Mouse (Mus musculus) stomach, embryonic 16.5 days (tissue): ENCODE measurements around the gene Gm9844. TPM values are rescaled to one million over a fixed set of nuclear protein-coding genes. Genes with fewer than 3 reads are reported as not detected.

Source experiments
- ATAC-seq: fragments of 200-750 bp; cut with Nextera tagmentation; 2 replicates; pipeline ENCODE4 v1.8.0; 2017; ENCODE audit warnings: moderate number of reproducible peaks, moderate TSS enrichment; ENCODE audit not compliant: insufficient read depth, low FRiP score
- H3K27ac ChIP-seq: fragments of 300-500 bp; sonication (generic); 2 replicates; pipeline ENCODE4 v1.5.1; 2014; ENCODE audit warnings: low read length
- H3K27me3 ChIP-seq: fragments of 300-500 bp; sonication (generic); 2 replicates; pipeline ENCODE4 v1.6.1; 2014; ENCODE audit warnings: low read length, control low read depth, mixed read lengths; ENCODE audit not compliant: control insufficient read depth, insufficient read depth
- H3K36me3 ChIP-seq: fragments of 300-500 bp; sonication (generic); 2 replicates; pipeline ENCODE4 v1.6.1; 2014; ENCODE audit warnings: low read length; ENCODE audit not compliant: control insufficient read depth, insufficient read depth
- H3K4me1 ChIP-seq: fragments of 300-500 bp; sonication (generic); 2 replicates; pipeline ENCODE4 v1.6.1; 2014; ENCODE audit warnings: low read length, control low read depth, mixed read lengths; ENCODE audit not compliant: control insufficient read depth, insufficient read depth
- H3K4me2 ChIP-seq: fragments of 300-500 bp; sonication (generic); 2 replicates; pipeline ENCODE4 v1.6.1; 2014; ENCODE audit warnings: low read depth, low read length, mixed read lengths
- H3K4me3 ChIP-seq: fragments of 300-500 bp; sonication (generic); replicated peaks from 2 replicates; pipeline ENCODE4 v1.5.1; 2014; ENCODE audit warnings: mild to moderate bottlenecking, low read length
- H3K9ac ChIP-seq: fragments of 300-500 bp; sonication (generic); 2 replicates; pipeline ENCODE4 v1.6.1; 2014; ENCODE audit warnings: low read length
- H3K9me3 ChIP-seq: fragments of 300-500 bp; sonication (generic); replicated peaks from 2 replicates; pipeline ENCODE4 v1.6.1; 2016; ENCODE audit warnings: low read length, control low read depth; ENCODE audit not compliant: control insufficient read depth
- WGBS: fragments of 180-500 bp; shearing (Covaris S2); extraction: QIAGEN DNeasy Blood & Tissue Kit; methylation state at CpG from one replicate; pipeline ENCODE4 v1.1.7; 2014; 5-methylcytosine and 5-hydroxymethylcytosine counted together
- polyA plus RNA-seq: library from polyadenylated mRNA; unstranded; fragments of >200 nt; fragmentation: Nextera tagmentation; extraction: Ambion mirVana; gene quantifications from 2 replicates; pipeline ENCODE4 v1.2.1, GENCODE M21; 2015

The Gm9844 gene
- polyA plus RNA-seq, 1 experiment from 2014 or later: 11.4 TPM

DNA sequence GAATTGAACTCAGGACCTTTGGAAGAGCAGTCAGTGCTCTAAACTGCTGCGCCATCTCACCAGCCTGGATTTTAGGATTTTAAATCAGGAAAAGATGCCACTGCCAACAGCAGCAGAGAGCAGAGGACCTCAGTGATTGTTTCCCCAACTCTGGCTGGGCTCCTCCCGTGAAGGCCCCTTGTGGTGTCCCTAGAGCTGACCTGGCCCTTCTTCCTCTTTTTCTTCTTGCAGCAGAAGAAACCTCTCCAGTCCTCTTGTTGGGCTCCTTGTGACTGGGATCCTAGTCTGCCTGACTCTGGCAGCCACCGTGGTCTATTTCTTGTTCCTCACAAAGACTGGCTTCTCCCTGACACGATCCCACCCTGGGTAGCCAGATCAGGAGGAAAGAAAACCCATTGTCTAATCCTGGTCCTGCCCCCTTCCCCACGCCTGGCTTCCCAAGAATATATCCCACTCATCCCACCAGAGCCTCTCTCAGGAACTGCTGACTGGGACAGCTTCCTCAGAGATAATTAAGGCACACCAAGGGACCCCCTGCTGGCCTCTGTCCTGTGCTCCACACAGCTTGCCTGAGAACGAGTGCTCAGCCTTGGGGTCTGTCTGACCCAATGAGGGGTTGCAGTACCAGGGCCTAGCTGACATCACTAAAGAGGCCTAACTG lies 5.4 kb upstream of the Gm9844 start:
- ATAC-seq: no peak
- 47% methylated on average over 6 of the region's 6 CpGs for WGBS
- H3K9ac ChIP-seq: no peak overlapping the region

GRCm38 (mm10) chr7:24859234-24859633 lies 2.8 kb upstream of the Gm9844 start:
- peak; percentile 53; the same call in 1 of the 2 replicates for ATAC-seq
- no peaks in the 10 kb centered on the region for H3K9me3 ChIP-seq
- no peak overlapping the region for H3K27ac ChIP-seq
- 74% methylated on average over 5 of the region's 5 CpGs for WGBS
- no peaks in the 10 kb centered on the region for H3K4me1 ChIP-seq
- H3K36me3 ChIP-seq: no peaks in the 10 kb centered on the region
- no peaks in the 10 kb centered on the region for H3K27me3 ChIP-seq
- no peak overlapping the region for H3K4me2 ChIP-seq
- H3K4me3 ChIP-seq: no peak overlapping the region
- no peak overlapping the region for H3K9ac ChIP-seq

More for the DNA sequence above, 5.4 kb upstream of the Gm9844 start:
- H3K4me2 ChIP-seq: no peak overlapping the region
- no peaks in the 10 kb centered on the region for H3K36me3 ChIP-seq
- no peak overlapping the region for H3K27ac ChIP-seq
- H3K4me3 ChIP-seq: no peak overlapping the region
- no peaks in the 10 kb centered on the region for H3K27me3 ChIP-seq
- H3K9me3 ChIP-seq: no peaks in the 10 kb centered on the region
- H3K4me1 ChIP-seq: peaks cover 6% of the 10 kb centered on the region; the same call in 1 of the 2 replicates

DNA sequence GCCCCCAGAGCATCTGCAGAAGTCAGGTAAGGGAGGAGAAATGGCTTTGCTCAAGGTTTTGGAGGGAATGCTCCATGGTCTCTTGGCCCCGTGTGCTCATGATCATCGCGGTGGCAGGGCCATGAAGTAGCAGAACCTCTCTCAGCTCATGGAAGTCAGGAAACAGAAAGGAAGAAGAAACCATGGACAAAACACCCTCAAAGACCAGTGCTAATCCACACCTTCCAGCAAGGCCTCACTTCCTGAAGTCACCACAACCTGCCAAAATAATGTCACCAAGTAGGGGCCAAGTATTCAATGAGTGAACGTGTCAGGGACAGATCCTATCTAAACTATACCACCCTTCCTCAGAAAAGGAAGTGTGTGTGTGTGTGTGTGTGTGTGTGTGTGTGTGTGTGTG lies 840 bp downstream of the Gm9844 start:
- Histone ChIP-seq H3K36me3 (no peaks in the 10 kb centered on the region), H3K27ac (no peak overlapping the region), H3K4me3 (no peak overlapping the region), H3K27me3 (no peaks in the 10 kb centered on the region), H3K4me1 (no peaks in the 10 kb centered on the region), H3K9me3 (no peaks in the 10 kb centered on the region), H3K9ac (no peak overlapping the region), H3K4me2 (no peak overlapping the region)
- ATAC-seq: no peak
- WGBS: 81% methylated on average over 4 of the region's 4 CpGs

GRCm38 (mm10) chr7:24864156-24864555 lies 2.1 kb downstream of the Gm9844 start:
- H3K9ac ChIP-seq: peak overlapping the region; percentile 11; the same call in 1 of the 2 replicates
- H3K4me1 ChIP-seq: no peaks in the 10 kb centered on the region
- H3K27ac ChIP-seq: no peak overlapping the region
- ATAC-seq: no peak
- H3K9me3 ChIP-seq: no peaks in the 10 kb centered on the region
- no peak overlapping the region for H3K4me2 ChIP-seq
- H3K27me3 ChIP-seq: no peaks in the 10 kb centered on the region
- H3K4me3 ChIP-seq: no peak overlapping the region
- no peaks in the 10 kb centered on the region for H3K36me3 ChIP-seq
- WGBS: 22% methylated on average over 6 of the region's 6 CpGs

- no peak overlapping the region for H3K4me3 ChIP-seq
- no peaks in the 10 kb centered on the region for H3K27me3 ChIP-seq
- no peak overlapping the region for H3K9ac ChIP-seq
- H3K4me2 ChIP-seq: no peak overlapping the region
- H3K9me3 ChIP-seq: no peaks in the 10 kb centered on the region; the same call in 1 of the 2 replicates
- H3K27ac ChIP-seq: no peak overlapping the region
- 56% methylated on average over 17 of the region's 17 CpGs for WGBS
- H3K36me3 ChIP-seq: no peaks in the 10 kb centered on the region
- ATAC-seq: no peak
- H3K4me1 ChIP-seq: no peaks in the 10 kb centered on the region
Observed at GRCm38 (mm10) chr7:24869080-24869479, 7.1 kb downstream of the Gm9844 start.

GRCm38 (mm10) chr7:24869532-24870165 lies 7.6 kb downstream of the Gm9844 start, which contains the start of the genes Lypd4 and Dmrtc2:
Gene Lypd4 (minus strand): TSS chr7:24869941.
Gene Dmrtc2 (plus strand): TSS chr7:24870057.
- no peak within 1 kb of the TSS for H3K4me2 ChIP-seq
- no peaks in the 10 kb centered on the region; the same call in 1 of the 2 replicates for H3K9me3 ChIP-seq
- no peaks in the 10 kb centered on the region for H3K27me3 ChIP-seq
- no peaks in the 10 kb centered on the region for H3K4me1 ChIP-seq
- ATAC-seq: 0 out of 2 replicates have a peak, but pooled peaks have one; percentile 3
- H3K27ac ChIP-seq: no peak within 1 kb of the TSS
- 45% methylated on average over 41 of the region's 41 CpGs for WGBS
- H3K4me3 ChIP-seq: no peak within 1 kb of the TSS
- H3K9ac ChIP-seq: no peak within 1 kb of the TSS
- H3K36me3 ChIP-seq: no peaks in the 10 kb centered on the region

DNA sequence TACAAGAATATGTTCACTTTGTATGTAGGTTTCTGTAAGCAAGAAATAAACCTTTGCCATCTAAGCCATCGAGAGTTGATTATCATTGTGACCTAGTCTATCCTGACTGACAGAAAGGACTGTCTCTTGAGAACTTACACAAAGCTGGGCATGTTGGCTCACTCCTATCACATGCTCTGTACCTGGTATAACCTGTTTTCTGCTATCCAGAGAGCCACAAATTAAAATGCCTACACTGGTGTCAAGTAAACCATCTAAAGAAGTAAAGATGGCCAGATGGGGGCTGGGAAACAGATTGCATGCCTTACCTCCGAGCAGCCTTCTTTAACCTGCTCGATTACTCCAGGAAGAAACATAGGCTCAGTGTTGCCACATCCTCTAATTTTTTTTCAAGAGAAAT lies 15.6 kb downstream of the Gm9844 start:
- H3K4me2 ChIP-seq: no peak overlapping the region
- no peak overlapping the region for H3K9ac ChIP-seq
- no peaks in the 10 kb centered on the region for H3K4me1 ChIP-seq
- ATAC-seq: no peak
- H3K27me3 ChIP-seq: no peaks in the 10 kb centered on the region
- WGBS: 53% methylated on average over 3 of the region's 3 CpGs
- H3K27ac ChIP-seq: no peak overlapping the region
- H3K36me3 ChIP-seq: no peaks in the 10 kb centered on the region
- no peak overlapping the region for H3K4me3 ChIP-seq
- H3K9me3 ChIP-seq: no peaks in the 10 kb centered on the region

- WGBS: 51% methylated on average over 2 of the region's 2 CpGs
- Histone ChIP-seq H3K27ac (no peak overlapping the region), H3K36me3 (no peaks in the 10 kb centered on the region), H3K9me3 (no peaks in the 10 kb centered on the region), H3K4me1 (no peaks in the 10 kb centered on the region), H3K27me3 (no peaks in the 10 kb centered on the region), H3K4me2 (no peak overlapping the region), H3K9ac (no peak overlapping the region), H3K4me3 (no peak overlapping the region)
- no peak for ATAC-seq
Observed at GRCm38 (mm10) chr7:24879620-24880019, 17.6 kb downstream of the Gm9844 start.

GRCm38 (mm10) chr7:24882416-24883199 lies 20.6 kb downstream of the Gm9844 start:
- no peak for ATAC-seq
- Histone ChIP-seq H3K27ac (no peak overlapping the region), H3K4me2 (no peak overlapping the region), H3K4me1 (peaks cover 19% of the 10 kb centered on the region), H3K36me3 (peaks cover 10% of the 10 kb centered on the region; the same call in 1 of the 2 replicates), H3K9ac (no peak overlapping the region), H3K9me3 (no peaks in the 10 kb centered on the region), H3K27me3 (no peaks in the 10 kb centered on the region), H3K4me3 (no peak overlapping the region)
- WGBS: 90% methylated on average over 9 of the region's 9 CpGs
